Mouse (Mus musculus) neural tube, embryonic 14.5 days (tissue): ENCODE measurements around the gene Dcdc2b. TPM values are rescaled to one million over a fixed set of nuclear protein-coding genes. Genes with fewer than 3 reads are reported as not detected.

Experiments
- ATAC-seq: fragments of 200-750 bp; cut with Nextera tagmentation; 2 replicates; pipeline ENCODE4 v1.8.0; 2017; ENCODE audit warnings: low read depth, mild to moderate bottlenecking, moderate TSS enrichment, moderate library complexity
- H3K27ac ChIP-seq: fragments of 300-500 bp; sonication (generic); 2 replicates; pipeline ENCODE4 v1.5.1; 2014; ENCODE audit warnings: low read depth, mild to moderate bottlenecking, control low read depth, low read length, moderate library complexity, mixed read lengths
- H3K27me3 ChIP-seq: fragments of 300-500 bp; sonication (generic); 2 replicates; pipeline ENCODE4 v1.6.1; 2014; ENCODE audit warnings: low read length; ENCODE audit not compliant: control insufficient read depth, insufficient read depth
- H3K36me3 ChIP-seq: fragments of 300-500 bp; sonication (generic); 2 replicates; pipeline ENCODE4 v1.6.1; 2014; ENCODE audit warnings: low read length, mixed read lengths; ENCODE audit not compliant: control insufficient read depth, insufficient read depth
- H3K4me1 ChIP-seq: fragments of 300-500 bp; sonication (generic); 2 replicates; pipeline ENCODE4 v1.6.1; 2014; ENCODE audit warnings: low read length; ENCODE audit not compliant: control insufficient read depth, insufficient read depth
- H3K4me2 ChIP-seq: fragments of 300-500 bp; sonication (generic); 2 replicates; pipeline ENCODE4 v1.6.1; 2014; ENCODE audit warnings: mild to moderate bottlenecking, low read depth, low read length, control low read depth
- H3K4me3 ChIP-seq: fragments of 300-500 bp; sonication (generic); 2 replicates; pipeline ENCODE4 v1.5.1; 2014; ENCODE audit warnings: low read depth, low read length, control low read depth, mixed read lengths
- H3K9ac ChIP-seq: fragments of 300-500 bp; sonication (generic); replicated peaks from 2 replicates; pipeline ENCODE4 v1.6.1; 2014; ENCODE audit warnings: low read depth, mild to moderate bottlenecking, control low read depth, low read length, mixed read lengths
- H3K9me3 ChIP-seq: fragments of 300-500 bp; sonication (generic); 2 replicates; pipeline ENCODE4 v1.6.1; 2016; ENCODE audit warnings: low read length; ENCODE audit not compliant: control insufficient read depth
- WGBS: fragments of 180-500 bp; shearing (Covaris S2); extraction: QIAGEN DNeasy Blood & Tissue Kit; methylation state at CpG from one replicate; pipeline ENCODE4 v1.1.7; 2014; 5-methylcytosine and 5-hydroxymethylcytosine counted together
- polyA plus RNA-seq: library from polyadenylated mRNA; unstranded; fragments of >200 nt; fragmentation: Nextera tagmentation; extraction: Ambion mirVana; gene quantifications from 2 replicates; pipeline ENCODE4 v1.2.1, GENCODE M21; 2014

The Dcdc2b gene
- polyA plus RNA-seq, 1 experiment from 2014 or later: 4.7 TPM

DNA sequence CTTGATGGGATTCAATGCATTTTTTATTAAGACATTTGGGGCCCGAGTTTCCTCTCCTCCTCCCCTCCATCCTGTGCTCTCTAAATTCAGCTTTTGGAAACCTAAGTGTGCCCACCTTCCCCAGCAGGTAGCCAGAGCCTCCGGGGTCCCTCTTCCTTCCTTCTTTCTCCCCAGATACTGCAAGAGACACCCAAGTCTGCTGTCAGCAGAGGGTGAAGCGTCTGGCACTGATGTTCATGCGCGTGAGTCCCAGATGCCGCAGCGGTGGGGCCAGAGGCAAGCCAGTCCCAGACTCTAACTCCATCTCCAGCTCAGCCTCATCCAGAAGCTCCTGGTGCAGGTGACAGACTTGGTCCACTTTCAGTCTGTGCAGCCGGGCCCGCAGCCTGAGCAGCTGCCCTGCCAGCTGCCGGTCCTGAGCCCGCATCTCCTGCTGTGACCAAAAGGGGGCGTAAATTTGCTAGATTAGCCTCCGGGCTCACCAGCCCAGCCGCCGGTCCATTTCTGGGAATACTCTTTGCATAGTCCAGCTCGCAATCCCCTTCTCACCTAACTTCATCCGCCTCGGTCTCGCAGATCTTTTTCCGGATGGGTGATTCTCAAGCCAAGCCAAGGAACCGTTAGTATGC is 37.1 kb downstream of the Dcdc2b start:
- peak overlapping the region; percentile 14; the same call in 1 of the 2 replicates for H3K4me2 ChIP-seq
- no peaks in the 10 kb centered on the region for H3K27me3 ChIP-seq
- H3K4me1 ChIP-seq: no peaks in the 10 kb centered on the region; the same call in 1 of the 2 replicates
- H3K36me3 ChIP-seq: no peaks in the 10 kb centered on the region
- H3K4me3 ChIP-seq: no peak overlapping the region
- H3K9me3 ChIP-seq: no peaks in the 10 kb centered on the region
- H3K27ac ChIP-seq: no peak overlapping the region
- no peak for ATAC-seq
- 33% methylated on average over 21 of the region's 21 CpGs for WGBS
- H3K9ac ChIP-seq: no peak overlapping the region

DNA sequence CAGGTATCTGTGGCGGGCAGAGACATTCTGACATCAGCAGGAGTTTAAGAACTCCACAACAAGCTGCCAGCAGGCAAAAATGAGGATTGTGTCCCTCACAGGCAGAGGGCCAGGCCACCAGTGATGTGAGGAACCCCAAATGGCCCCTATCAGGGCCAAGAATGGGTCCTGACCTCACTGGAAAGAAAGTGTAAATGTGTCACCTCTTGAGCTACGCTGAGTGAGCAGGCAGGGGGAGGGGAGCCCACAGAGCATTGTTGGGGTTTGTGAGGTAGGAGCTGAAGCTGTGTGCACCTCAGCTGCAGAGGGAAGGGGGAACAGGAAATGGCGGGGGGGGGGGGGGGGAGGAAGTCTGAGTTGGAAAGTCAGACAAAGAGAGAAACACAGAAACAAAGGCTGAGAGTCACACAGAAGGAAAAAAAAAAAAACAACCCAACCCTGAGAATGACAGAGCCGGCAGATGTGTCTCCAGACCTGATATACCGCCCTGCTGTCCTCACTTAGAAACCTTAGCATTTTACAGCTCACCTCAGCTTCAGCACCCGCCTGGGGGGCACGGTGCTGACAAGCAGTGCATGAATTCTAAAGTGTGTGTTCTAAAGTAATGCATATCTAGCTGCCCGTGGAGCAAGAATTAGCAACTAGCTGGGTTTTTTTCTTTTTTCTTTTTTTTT is 38.7 kb downstream of the Dcdc2b start:
- no peaks in the 10 kb centered on the region; the same call in 1 of the 2 replicates for H3K4me1 ChIP-seq
- no peak overlapping the region for H3K27ac ChIP-seq
- no peaks in the 10 kb centered on the region for H3K27me3 ChIP-seq
- no peak overlapping the region for H3K4me2 ChIP-seq
- no peaks in the 10 kb centered on the region for H3K9me3 ChIP-seq
- H3K9ac ChIP-seq: no peak overlapping the region
- no peaks in the 10 kb centered on the region for H3K36me3 ChIP-seq
- no peak overlapping the region for H3K4me3 ChIP-seq
- ATAC-seq: no peak
- 41% methylated on average over 8 of the region's 8 CpGs for WGBS

DNA sequence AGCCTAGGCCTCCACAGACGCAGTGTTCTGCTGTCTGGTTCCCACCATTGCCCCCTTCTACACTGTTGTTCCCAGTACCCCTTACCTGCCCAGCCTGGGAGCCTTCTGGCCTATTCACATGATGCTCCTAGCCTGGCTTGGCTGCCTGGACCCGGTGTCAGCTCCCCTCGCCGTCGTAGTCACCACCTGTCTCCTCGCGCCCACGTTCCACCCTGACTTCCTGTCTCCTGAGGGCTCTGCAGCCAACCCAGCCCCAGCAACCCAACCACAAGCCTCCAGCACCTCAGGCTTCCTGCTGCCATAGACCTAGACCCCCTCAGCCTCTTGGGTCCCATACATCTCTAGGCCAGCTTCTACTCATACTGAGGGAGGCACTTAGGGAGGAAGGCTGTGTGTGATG is 40.6 kb downstream of the Dcdc2b start, which contains the start of gene Lck:
TSS of gene Lck (minus strand) at position 212 of the 400 bp plus-strand sequence.
- no peak within 1 kb of the TSS for H3K9ac ChIP-seq
- H3K9me3 ChIP-seq: no peaks in the 10 kb centered on the region
- H3K36me3 ChIP-seq: no peaks in the 10 kb centered on the region
- no peaks in the 10 kb centered on the region; the same call in 1 of the 2 replicates for H3K4me1 ChIP-seq
- no peak for ATAC-seq
- no peak within 1 kb of the TSS for H3K4me3 ChIP-seq
- no peak within 1 kb of the TSS for H3K4me2 ChIP-seq
- H3K27me3 ChIP-seq: no peaks in the 10 kb centered on the region
- WGBS: 93% methylated on average over 7 of the region's 8 CpGs
- H3K27ac ChIP-seq: no peak within 1 kb of the TSS

DNA sequence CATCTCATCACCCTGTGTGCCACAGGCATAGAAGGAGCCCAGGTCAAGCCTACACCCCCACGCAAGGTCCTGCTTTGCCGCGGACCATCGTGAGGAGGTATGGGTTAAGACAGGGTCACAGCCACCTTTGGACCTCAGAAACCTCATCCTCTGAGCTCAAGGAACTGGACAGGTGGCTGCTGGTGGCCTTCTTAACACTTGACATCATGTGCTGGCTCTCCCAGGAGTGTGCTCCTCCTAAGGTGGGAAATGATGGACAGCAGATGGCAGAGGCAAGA is 41.0 kb downstream of the Dcdc2b start:
- Histone ChIP-seq H3K27ac (no peak overlapping the region), H3K9ac (no peak overlapping the region)
- 93% methylated on average over 4 of the region's 4 CpGs for WGBS

DNA sequence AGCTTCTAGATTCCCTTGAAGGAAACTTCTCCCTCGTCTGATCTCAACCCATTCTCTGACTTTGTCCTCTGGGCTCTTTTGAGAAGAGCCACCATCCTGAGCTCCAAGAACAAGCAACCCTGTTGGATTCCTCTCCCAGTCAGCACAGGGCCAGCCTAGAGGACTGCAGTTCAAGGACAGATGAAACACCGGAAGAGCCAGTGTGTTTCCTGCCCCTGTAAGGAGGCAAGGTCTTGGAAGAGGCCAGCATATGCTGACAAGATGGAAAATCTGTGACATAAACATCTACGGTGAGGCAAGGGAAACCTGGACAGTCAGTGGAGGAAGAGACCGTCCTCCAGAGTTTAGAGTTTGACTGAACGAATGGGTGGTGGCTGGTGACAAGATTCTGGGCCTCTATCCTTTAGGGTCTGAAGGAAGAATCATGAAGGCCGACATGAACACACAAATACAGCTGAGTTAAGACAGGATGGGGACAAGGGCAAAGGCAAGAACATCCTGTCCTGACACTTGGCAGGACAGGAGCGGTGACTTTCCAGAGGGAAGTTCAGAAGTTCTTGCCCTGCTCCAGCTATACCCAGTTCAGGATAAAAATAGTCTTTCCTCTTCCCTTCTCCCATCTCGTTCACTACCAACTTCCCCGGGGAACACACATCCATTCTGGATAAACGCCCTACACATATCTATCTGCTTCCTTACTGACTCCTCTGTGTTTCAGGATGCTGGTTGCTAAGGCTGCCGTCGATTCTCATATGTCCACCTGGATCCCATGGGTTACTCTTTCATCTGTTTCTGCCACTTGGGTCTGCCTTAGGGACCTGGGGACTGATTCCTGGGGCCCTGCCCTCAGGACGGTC is 41.6 kb downstream of the Dcdc2b start:
- WGBS: 89% methylated on average over 13 of the region's 13 CpGs
- Histone ChIP-seq H3K4me1 (no peaks in the 10 kb centered on the region; the same call in 1 of the 2 replicates), H3K36me3 (no peaks in the 10 kb centered on the region), H3K4me3 (no peak overlapping the region), H3K27me3 (no peaks in the 10 kb centered on the region), H3K9me3 (no peaks in the 10 kb centered on the region), H3K9ac (no peak overlapping the region), H3K27ac (no peak overlapping the region), H3K4me2 (no peak overlapping the region)
- ATAC-seq: no peak

More for the DNA sequence above, 41.0 kb downstream of the Dcdc2b start:
- Histone ChIP-seq H3K4me1 (no peaks in the 10 kb centered on the region; the same call in 1 of the 2 replicates), H3K9me3 (no peaks in the 10 kb centered on the region), H3K4me3 (no peak overlapping the region), H3K27me3 (no peaks in the 10 kb centered on the region), H3K4me2 (no peak overlapping the region), H3K36me3 (no peaks in the 10 kb centered on the region)
- no peak for ATAC-seq

DNA sequence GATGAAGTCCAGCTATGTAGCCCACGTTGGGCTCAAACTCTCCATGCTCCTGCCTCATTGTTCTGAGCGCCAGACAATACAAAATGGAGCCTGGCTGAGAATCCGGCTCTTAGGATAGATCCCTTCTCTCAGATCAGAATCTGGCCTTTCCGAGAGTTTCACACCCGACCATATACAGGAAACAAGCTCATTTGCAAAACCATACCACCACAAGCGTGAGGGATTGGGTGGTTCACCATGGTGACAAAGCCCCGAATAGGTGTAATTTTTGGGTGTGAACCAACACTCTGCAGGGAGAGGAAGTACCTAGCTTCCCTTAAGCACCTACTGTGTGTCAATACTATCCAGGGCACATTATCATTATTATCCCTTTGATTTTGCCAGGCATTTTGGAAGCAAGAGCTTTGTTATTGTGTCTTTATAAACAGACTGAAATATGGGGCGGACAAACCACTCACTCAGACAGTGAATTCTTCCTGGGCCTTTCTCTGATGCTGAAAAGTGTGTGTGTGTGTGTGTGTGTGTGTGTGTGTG is 42.4 kb downstream of the Dcdc2b start:
- 77% methylated on average over 8 of the region's 8 CpGs for WGBS
- Histone ChIP-seq H3K4me2 (no peak overlapping the region), H3K27ac (no peak overlapping the region), H3K4me1 (no peaks in the 10 kb centered on the region), H3K27me3 (no peaks in the 10 kb centered on the region), H3K9me3 (no peaks in the 10 kb centered on the region), H3K4me3 (no peak overlapping the region), H3K9ac (no peak overlapping the region), H3K36me3 (no peaks in the 10 kb centered on the region)
- no peak for ATAC-seq

DNA sequence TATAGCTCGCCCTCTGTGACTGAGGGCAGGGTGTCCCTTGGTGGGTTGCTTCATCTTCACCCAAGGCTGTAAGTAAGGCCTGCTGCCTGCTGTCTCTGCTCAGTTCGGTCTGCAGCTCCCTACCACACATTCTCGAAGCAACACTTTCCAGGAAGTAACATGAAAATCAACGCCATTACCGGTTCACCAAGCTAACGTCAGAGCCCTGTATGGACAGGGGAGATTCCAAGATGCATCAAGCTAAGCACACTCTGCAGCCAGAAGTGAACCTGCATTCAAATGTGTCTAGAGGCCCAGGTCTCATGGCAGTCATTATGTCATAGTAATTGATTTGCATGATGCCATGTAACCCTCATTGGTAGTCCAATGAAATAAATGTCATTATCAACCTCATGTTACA is 44.0 kb downstream of the Dcdc2b start:
- H3K27me3 ChIP-seq: no peaks in the 10 kb centered on the region
- no peak overlapping the region for H3K9ac ChIP-seq
- ATAC-seq: no peak
- no peaks in the 10 kb centered on the region for H3K4me1 ChIP-seq
- no peak overlapping the region for H3K27ac ChIP-seq
- no peak overlapping the region for H3K4me2 ChIP-seq
- H3K4me3 ChIP-seq: no peak overlapping the region
- 88% methylated on average over 6 of the region's 6 CpGs for WGBS
- H3K36me3 ChIP-seq: no peaks in the 10 kb centered on the region
- H3K9me3 ChIP-seq: no peaks in the 10 kb centered on the region

DNA sequence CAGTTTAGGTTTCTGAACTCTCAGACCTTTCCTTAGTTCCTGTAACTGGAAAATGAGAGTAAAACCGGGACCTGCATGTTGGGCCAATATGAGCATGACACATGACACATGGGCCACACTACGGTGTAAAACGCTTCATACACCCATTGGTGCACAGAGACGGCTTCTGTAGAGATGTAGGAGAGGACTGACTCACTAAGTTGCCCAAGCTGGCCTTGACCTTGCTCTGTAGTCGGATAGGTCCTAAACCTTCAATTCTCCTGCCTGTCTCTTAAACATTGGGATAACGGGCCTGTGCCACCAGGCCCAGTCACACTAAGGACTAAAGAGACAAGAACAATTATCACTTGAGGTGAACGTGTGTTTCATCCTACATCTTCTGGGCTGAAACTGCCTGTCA is 45.7 kb downstream of the Dcdc2b start:
- H3K9me3 ChIP-seq: no peaks in the 10 kb centered on the region
- no peaks in the 10 kb centered on the region for H3K27me3 ChIP-seq
- no peak overlapping the region for H3K4me3 ChIP-seq
- no peaks in the 10 kb centered on the region for H3K36me3 ChIP-seq
- no peak overlapping the region for H3K27ac ChIP-seq
- H3K4me1 ChIP-seq: no peaks in the 10 kb centered on the region
- no peak overlapping the region for H3K4me2 ChIP-seq
- 95% methylated on average over 7 of the region's 7 CpGs for WGBS
- ATAC-seq: no peak
- H3K9ac ChIP-seq: no peak overlapping the region

DNA sequence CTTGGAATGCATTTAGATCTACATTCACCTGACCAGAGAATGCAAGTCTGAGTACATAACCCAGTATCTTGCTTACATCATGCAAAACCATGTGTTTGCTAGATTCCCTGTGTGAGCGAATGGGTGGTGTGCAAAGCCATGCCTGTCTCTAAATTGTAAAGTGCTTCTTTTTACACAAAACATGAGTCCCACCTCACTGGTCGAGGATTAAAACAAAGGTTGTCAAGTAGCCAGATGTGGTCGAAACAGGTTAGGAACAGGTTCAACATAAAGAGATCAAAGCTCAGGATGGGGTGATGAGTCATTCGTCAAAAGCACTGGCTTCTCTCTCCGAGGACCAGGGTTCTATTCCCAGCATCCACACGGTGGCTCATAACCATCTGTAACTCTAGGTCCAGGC is 48.9 kb downstream of the Dcdc2b start:
- 88% methylated on average over 6 of the region's 6 CpGs for WGBS
- Histone ChIP-seq H3K27me3 (no peaks in the 10 kb centered on the region), H3K4me3 (no peak overlapping the region), H3K4me1 (no peaks in the 10 kb centered on the region), H3K9me3 (no peaks in the 10 kb centered on the region), H3K4me2 (no peak overlapping the region), H3K9ac (no peak overlapping the region), H3K36me3 (no peaks in the 10 kb centered on the region), H3K27ac (no peak overlapping the region)
- ATAC-seq: no peak
